8 mouse cellular contexts compared by ENCODE assay signal in the genomic region with DNA sequence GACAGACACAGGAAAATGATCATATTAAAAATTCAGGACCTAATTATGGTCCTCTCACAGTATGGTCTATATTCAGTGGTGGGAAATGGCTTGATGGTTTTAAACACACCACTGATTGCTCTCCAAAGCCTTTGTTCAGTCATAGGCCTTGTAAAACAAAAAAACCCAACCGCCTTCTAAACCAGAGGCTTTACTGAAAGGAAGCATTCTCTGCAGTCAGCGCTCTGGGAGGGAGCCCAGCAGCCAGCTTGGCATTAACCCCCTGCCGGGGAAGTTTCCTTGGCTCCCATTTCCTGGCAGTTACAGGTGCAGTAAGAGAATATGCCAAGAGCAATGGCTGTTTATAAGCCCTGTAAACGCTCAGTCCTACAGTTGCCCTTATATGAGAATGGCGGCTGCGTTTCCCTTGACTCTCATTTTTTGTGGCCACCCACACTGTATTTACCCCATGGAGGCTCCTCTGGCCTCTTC.
DNase-seq lines count a peak whose midpoint lies in the region; ATAC-seq lines count a peak whose summit lies in the region.

No protein-coding gene starts in this region.

- ATAC-seq in megakaryocyte, adult 5-6 weeks (ENCODE audit: poor library complexity, severe bottlenecking), result no peak

- peak; percentile 62 for DNase-seq in adrenal gland, postnatal 10 days
- no peak for DNase-seq in adrenal gland, postnatal 4 days (ENCODE audit: low spot score in 2 of 2)
- peak; percentile 66 for DNase-seq in ZHBTc4 (ENCODE audit: low read depth, low spot score)
- DNase-seq in forelimb bud, embryonic 11.5 days (ENCODE audit: low read depth, low spot score), result peak; percentile 49
- DNase-seq in left cerebral cortex, adult 18-20 months (ENCODE audit: low spot score in 2 of 2), result peak; percentile 26 to 35
- DNase-seq in right cerebral cortex, postnatal 10 days (ENCODE audit: low spot score in 2 of 2), result peak; percentile 81 to 83
- DNase-seq in lung, postnatal 25 days (ENCODE audit: low spot score), result no peak

Comparison
In these comparisons a context has a peak if more than half of its experiments do, and no peak if none do; other contexts are left out.
1. DNase-seq: peak in adrenal gland, postnatal 10 days (single experiment), ZHBTc4 (single experiment), forelimb bud, embryonic 11.5 days (single experiment), left cerebral cortex, adult 18-20 months (2 of 2) and right cerebral cortex, postnatal 10 days (2 of 2); none in adrenal gland, postnatal 4 days (0 of 2) and lung, postnatal 25 days (single experiment).